Mouse (Mus musculus) gastrocnemius, postnatal 25 days (tissue): Measurements from ENCODE around the gene Btbd19. TPM values are rescaled to one million over a fixed set of nuclear protein-coding genes. Genes with fewer than 3 reads are reported as not detected.
A peak's percentile ranks its signal among the peaks of the same experiment; 100 is the strongest.

Experiments
- DNase-seq: peaks from one replicate; pipeline ENCODE4 v3.0.0; 2022
- long read RNA-seq, 2 experiments: library from polyadenylated mRNA; stranded (forward); transcript quantifications; one replicate each; pipeline ENCODE4 v2.0.0; 2021
- total RNA-seq, 2 experiments: library from RNA; stranded (reverse); gene quantifications; 1 replicate in 1 of 2; 2 replicates in 1 of 2; pipeline ENCODE4 v1.2.3; 2021

The Btbd19 gene
- 1 to 10 TPM; 2.0 to 3.0 TPM for total RNA-seq
- long read RNA-seq, experiment 1, partial matches to known transcripts, result 0 of 1 reads
- long read RNA-seq, experiment 1, other reads (novel, unspliced or antisense), result 1 of 1 reads
- long read RNA-seq, experiment 2, partial matches to known transcripts, result 0 of 2 reads
- long read RNA-seq, experiment 2, other reads (novel, unspliced or antisense), result 0 of 2 reads

DNA sequence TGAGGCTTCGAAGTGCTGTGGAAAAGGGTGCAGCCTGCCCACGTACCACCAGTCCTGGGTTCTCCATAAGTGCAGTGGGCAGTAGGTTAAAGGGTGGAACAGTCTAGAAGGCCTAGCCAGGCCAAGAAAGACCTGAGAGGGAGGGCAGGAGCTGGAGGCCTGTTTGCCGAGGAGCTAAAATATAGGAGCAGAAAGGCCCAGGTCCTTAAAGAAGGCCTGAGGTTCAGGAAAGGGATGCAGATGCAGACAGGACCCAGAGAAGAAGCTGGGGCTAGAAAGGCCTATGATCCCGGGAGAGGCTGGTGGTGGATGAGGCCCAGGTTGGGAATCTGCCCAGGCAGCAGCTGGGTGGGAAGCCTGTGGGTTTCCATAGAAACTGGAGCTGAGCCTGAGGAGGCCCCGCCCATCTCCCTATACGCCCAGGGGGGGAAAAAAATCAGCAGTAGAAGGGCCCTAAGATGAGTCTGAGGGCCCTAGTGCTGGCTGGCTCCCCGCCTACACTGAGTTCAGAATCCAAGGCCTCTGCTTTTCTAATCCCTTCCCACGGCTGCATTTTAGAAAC is at the start of gene Btbd19:
Gene Btbd19, minus strand, starts transcription at position 378 of the 562 bp plus-strand sequence.
- peak; percentile 79 for DNase-seq

DNA sequence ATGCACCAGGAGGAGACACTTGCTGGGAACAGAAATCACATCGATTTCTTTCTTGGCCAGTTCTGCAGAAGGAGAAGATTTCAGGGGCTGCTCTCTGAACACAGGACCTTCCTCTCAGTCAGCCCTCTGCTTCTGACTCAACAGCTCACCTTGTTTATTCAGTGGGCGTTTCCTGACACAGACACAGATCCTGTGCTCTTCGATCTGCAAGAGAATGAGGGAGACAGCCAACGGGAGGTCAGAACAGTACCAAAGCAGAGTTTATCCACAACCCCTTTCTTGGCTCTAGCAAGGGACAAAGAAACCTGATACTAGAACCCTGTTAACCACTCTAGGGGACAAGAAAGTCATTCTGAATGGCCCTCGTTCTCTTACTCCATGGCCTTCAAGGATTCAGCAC is 44.4 kb upstream of the Btbd19 start:
- DNase-seq, result no peak

DNA sequence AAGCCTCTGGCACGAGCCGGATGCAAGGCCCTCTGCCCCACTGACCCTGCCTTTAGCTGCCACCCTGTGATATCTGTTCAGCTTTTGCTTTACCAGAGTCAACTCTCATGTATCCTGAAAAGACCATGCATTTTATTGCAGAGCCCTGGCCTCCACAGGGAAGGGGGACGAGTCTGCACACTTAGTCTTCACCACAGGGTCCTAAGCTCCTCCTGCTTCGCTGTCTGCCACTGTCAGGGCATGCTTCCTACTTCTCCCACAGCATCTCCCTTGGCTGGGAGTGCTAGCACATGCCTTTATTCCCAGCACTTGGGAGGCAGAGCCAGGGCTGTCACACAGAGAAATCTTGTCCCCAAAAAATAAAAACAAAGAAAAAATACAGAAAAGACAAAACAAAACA is 35.7 kb upstream of the Btbd19 start:
- DNase-seq, result no peak

DNA sequence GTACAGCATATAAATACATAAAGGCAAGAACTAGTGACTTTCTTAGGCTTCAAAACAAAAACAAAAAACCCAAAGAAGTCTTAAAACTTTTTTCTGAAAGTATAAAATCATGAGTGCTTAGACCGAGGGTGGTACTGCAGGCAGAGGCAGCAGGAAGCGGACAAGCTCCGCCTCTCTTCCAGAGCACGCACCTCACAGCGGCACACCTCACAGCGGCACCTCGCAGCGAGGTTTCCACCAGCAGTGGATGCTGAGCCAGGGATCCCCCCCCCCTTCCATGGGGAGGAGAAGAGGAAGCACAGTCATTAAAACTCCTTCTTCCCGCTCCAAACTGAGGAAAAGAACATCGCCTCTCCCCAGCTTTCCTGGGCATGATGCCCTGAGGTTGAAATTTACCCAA is 34.1 kb upstream of the Btbd19 start:
- no peak for DNase-seq

DNA sequence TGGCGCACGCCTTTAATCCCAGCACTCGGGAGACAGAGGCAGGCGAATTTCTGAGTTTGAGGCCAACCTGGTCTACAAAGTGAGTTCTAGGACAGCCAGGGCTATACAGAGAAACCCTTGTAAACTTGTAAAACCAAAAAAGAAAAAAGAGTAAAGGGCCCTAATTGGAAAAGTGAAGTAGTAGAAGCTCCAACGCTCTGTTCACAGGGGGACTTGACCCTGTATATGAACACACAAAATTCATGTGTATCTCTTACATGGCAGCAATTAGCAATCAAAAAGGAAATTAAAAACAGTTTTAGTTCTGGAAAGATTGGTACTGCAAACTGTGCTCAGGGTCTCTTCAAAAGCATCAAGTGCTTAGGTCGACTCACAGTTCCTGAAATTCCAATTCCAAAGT is 30.8 kb upstream of the Btbd19 start:
- DNase-seq, result no peak

DNA sequence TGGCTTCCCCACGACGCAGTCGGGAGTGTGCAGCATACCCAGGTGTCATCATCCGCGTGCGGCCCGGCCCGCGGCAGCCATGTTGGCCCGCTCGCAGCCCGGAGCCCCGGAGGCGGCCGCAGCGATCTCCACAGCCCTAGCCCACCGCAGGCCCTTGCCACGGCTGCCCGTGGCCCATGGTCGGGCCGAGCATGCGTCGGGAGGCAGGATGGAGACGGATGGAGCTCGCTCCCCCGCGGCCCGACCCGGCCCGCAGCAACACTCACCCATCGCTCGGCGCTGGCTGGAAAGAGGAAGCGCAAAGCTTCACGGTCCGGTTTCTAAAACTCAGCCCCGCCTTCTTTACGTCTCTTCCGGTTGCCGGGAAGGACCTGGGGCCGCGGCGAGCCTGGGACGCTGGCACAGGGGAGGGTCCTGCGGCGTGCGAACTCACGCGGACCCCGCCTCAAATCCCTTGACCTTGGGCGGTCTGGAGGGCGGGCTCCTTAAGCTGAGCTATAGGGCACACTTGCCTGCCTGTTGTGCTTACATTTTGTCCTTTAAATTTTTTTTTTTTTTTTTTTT is 30.3 kb upstream of the Btbd19 start, which contains the start of gene Rps8:
Gene Rps8, minus strand, starts transcription at position 452 of the 564 bp plus-strand sequence.
- DNase-seq, result peak; percentile 84

DNA sequence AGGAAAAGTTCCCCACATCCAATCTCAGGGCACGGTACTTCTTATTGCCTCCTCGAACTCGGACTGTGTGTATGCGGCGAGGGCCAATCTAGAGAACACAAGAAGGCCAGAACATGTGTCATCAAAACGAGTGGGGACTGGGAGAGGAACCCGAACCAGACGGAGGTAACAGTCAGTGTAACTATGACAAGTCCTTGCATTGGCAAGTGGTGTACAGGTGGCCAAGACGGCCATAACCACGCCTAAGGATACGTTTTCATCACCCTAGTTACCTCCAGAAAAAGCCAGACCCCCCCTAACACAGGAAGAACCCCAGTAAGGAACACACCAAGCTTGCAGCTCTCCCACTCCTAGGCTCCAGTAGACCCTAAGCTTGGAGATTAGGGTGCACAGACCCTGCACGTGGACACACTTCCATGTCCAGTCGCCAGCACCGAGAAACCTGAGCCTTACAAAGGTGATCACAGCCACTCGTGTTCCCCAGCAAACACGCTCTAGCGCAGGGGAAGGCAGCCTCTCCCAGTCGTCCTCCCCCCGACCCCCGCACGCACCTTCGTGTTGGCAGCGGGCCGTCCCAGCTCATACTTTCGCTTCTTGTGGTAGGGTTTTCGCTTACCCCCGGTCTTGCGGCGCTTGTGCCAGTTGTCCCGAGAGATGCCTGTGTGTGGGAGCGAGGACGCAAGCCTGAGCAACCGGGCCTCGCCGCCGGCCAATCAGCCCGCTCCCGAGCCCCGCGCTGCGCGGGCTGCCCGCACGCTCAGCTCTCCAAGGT is 29.7 kb upstream of the Btbd19 start:
- DNase-seq, result no peak

DNA sequence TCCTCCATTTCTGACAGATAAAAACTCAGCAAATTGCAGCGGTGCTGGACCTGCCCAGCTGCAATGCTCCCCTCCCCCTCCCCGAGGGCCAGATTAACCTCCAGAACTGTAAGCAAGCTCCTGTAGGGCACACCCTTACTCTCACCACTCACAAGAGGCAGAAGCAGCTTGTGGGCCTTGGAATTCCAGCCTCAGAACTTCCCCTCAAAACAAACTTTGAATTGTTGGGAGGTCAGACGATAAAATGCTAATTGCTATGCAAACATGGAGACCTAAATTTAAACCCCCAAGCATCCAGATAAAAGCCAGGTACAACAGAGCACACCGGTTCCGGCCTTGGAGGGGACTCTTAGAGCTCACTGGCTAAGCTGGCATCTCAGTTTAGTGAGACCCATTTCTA is 27.2 kb upstream of the Btbd19 start:
- DNase-seq, result no peak

DNA sequence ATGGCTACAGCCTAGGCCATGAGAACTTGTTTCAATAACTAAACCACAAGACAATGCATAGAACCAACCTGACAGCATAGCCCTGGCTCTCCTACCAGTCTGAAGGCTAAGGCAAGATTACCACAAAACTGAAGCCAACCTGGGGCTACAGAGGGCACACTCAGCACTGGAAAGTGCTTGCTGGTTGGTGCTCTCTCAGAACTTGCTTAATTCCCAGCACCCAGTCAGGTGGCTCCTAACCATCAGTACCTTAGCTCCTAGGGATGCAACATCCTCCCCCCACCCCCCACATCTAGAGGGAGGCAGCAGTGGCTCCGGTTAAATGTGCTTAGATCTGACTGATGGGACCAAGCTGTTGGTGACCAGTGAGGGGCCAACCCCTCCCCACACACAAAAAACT is 25.9 kb upstream of the Btbd19 start:
- DNase-seq, result no peak

DNA sequence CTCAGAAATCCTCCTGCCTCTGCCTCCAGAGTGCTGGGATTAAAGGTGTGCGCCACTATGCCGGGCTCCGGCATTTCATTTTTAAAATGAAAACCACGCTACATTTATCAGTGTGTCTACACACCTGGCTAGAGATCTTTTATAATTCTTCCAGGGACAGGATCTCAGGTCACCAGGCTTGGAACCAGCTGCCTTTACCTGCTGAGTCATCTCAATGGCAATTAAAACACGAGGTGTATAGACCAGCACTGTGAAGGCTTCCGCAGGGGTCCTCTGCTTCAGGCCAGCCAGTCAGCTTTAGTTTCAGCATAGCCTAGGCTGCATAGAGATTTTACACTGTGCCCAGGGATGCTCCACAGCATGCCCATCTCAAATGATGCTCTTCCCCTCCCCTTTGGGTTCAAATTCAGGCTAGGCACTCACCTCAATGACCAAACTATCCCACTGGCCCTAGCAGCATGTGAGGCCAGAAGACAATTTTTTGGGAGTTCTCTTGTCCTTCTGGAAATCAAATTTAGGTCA is 24.7 kb upstream of the Btbd19 start:
- DNase-seq, result no peak

DNA sequence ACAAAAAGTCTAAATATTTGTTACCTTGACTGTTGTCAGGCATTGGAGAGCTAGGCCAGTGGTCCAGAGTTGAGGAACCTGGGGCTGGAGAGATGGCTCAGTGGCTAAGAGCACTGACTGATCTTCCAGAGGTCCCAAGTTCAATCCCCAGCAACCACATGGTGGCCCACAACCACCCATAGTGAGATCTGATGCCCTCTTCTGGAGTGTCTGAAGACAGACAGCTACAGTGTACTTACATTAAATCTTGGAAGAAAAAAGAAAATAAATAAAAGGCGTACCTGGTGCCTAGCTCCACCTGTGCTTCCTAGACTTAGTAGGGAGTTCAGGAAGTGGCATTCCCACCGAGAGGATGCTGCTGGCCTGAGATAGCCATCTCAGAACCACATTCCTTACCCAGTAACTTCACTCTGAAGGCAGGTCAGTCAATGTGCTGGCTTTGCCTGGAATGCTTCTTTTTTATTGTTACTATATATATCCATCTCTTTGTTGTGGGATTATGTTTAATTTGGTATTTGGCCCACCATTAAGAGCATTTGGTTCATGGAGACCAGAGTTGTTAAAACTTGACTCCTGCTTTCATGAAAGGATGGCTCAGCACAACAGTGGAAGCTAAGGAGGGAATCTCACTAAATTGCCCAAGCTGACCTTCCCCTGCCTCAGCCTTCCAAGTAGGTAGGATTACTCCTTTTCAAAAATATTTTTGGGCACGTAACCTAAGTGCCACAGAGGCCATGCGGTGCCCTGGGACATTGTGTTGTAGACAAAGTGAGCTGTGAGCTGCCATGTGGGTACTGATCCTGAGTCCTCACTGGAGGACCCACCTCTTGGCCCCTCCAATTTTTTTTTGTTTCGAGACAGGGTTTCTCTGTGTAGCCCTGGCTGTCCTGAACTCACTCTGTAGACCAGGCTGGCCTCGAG is 24.0 kb upstream of the Btbd19 start:
- DNase-seq, result no peak

DNA sequence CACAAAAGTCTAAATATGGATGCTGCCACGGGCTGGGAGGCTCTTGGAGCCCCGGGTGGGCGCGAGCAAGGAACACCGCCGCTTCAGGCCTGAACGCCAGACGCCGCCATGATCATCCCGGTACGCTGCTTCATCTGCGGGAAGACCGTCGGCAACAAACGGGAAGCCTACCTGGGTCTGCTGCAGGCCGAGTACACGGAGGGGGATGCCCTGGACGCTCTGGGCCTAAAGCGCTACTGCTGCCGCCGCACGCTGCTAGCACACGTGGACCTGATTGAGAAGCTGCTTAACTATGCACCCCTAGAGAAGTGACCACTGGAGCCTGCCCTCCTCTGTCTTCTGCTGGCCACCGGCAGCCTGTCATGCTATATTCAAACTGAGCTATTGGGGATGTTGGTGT is 23.3 kb upstream of the Btbd19 start:
- no peak for DNase-seq

DNA sequence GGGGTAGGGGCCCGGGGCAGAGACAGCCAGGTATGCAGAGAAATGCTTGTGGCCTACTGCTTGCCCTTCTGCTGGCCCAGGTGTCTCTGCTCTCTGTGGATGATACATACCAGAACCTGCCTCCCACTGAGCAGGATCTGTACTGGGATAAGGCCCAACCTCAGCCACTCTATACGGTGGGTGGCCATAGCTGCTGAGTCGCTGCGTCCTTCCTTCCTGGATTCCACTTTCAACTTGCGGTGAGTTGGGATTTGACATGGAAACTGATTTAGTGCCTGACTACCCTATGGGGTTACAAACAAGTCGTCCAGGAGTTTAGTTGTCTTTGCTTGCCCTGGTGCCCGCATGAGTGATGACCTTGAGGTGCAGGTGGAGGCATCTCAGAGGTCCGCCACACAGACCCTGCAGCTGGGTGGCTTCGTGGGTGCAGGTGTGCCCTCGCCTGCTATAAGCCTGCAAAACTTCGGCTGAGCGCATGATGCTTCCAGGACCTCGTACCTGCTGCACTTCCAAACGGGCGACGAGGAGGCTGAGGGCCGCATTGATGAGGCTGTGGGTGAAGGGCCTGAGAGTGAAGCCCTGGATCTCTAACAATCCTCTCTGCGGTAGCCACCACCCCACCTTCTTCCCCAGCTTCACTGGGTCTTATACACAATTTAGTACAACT is 22.7 kb upstream of the Btbd19 start:
- DNase-seq, result no peak

DNA sequence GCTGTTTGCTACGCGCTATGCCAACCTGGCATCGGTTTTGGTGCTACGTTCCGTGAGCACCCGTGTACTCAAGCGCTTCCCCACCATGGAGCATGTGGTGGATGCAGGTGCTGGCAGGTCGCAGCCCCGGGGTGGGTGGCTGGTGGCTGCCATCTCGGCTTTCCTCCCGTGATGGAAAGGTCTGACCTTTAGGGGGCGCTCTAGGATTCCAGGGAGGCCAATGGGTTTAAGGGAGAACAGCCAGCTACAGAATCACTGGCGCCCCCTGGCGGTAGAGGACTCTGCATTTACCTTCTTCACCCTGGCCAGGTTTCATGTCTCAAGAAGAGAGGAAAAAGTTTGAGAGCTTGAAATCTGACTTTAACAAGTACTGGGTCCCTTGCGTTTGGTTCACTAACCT is 20.7 kb upstream of the Btbd19 start:
- peak; percentile 71 for DNase-seq

DNA sequence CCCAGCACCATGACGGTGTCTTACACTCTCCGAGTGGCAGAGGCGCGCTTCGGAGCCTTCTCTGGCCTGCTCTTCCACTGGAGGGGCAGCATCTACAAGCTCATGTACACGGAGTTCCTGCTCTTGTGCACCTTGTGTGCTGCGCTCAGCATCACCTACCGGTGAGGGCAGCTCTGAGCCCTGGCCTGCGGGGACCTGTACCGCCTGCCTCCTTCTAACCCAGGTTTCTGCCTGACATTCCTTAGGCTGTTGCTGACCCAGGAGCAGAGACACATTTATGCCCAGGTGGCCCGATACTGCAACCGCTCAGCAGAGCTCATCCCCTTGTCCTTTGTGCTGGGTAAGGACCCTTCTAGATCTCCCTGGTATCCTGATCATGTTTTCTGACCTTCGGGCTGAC is 19.7 kb upstream of the Btbd19 start:
- DNase-seq, result no peak

DNA sequence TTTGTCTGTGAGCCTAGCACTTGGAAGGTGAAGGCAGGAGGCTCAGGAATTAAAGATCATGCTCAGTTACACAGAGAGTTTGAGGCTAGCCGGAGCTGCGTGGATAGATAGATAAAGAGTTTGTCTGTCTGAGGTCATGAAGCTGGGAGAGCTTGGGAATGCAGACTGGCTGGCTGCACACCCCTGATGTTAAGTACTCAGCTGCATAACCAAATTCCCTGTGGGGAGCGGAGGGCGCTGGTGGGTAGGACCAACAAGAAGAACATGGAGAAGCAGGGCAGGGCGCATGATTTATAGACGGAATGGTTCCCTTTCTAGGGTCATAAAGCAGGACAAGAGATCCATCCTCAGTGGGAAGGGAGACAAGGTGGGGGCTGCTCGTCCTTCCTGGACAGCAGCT is 17.5 kb upstream of the Btbd19 start:
- DNase-seq, result no peak

DNA sequence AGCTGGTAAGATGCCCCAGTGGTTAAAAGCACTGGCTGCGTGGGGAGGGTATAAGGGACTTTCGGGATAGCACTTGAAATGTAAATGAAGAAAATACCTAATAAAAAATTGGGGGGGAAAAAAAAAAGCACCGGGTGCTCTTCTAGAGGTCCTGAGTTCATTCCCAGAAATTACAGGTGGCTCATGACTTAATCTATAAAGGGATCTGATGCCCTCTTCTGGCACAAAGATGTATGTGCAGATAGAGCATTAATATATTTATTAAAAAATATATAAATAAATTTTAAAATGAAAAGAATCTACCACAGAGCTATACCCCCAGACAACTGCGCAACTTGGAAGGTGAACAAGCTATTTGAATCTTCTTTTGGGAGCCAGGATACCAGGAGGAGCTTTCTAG is 15.1 kb upstream of the Btbd19 start:
- no peak for DNase-seq

DNA sequence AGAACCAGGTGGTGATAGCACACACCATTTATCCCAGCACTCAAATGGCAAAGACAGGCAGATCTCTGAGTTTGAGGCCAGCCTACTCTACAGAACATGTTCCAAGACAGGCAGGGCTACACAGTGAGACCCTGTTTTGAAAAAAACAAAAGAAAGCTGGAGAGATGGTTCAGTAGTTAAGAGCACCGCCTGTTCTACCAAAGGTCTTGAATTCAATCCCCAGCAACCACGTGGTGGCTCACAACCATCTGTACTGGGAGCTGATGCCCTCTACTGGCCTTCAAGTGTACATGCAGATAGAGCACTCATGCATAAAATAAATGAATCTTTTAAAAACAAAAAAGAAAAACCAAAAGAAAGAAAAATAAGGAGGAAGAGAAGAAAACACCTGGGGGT is 13.7 kb upstream of the Btbd19 start:
- no peak for DNase-seq

DNA sequence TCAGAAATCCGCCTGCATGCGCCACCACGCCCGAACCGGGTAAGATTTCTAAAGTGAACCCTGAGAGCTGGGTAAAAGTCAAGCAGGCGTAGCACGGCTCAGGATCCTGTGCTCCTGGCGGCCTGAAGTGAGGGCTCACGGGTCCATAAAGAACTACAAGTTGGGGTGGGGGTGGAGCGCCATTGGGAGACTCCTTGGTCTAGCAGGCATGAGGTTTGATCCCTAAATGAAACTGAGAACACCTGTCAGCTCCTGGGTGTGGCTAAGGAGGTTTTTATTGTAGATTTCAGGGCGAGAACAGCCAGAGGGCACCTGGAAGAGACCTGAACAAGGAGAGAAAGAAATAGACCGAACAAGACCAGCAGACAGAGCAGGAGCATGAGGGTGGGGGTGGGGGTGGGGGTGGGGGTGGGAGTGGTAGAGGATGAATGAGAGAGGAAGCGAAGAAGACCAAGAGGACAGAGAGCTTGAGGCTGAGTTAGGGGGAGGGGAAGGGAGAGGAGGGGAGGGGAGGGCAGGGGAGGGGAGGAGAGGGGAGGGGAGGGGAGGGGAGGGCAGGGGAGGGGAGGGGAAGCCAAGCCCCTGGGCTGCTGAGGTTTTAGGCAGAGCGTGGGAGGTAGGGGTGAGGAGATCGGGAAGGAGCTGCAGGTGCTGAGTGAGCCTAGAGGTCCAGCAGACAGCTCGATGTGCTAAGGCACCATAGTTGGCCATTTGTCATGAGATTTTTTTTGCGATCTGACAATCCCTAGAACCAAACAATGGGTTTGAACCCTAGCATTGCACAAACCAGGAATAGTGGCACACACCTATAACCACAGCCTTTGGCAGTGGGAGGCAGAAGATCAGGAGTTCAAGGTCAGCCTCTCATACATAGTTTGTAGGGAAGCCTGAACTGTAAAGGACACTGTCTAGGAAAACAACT is 13.0 kb upstream of the Btbd19 start:
- DNase-seq, result no peak

DNA sequence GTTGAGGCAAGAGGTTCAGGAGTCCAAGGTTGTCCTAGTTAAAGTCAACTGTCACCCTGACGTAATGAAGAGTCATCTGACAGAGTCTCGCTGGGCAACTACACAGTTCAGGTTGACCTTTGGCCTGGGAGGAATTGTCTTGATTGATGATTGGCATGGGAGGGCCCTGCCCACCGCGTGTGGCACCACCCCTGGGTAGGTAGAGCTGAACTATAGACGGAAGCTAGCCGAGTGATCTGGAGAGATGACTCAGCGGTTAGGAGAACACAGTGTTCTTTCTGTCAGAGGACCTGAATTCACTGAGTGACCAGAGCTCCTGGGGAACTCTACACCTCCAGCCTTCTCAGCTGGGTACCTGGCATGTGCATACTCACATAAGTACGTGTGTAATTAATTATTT is 10.5 kb upstream of the Btbd19 start:
- no peak for DNase-seq
